Mouse (Mus musculus) olfactory bulb, adult 2 months (tissue): ENCODE data around the gene Ctdspl. TPM values are rescaled to one million over a fixed set of nuclear protein-coding genes. Genes with fewer than 3 reads are reported as not detected.
A peak's percentile ranks its signal among the peaks of the same experiment; 100 is the strongest.

ENCODE experiments used
- H3K27ac ChIP-seq: fragments of 200-500 bp; 2 replicates; pipeline ENCODE4 v1.5.1; 2012; ENCODE audit warnings: low read depth, low read length; ENCODE audit not compliant: insufficient read depth
- H3K4me1 ChIP-seq: fragments of 200-500 bp; 2 replicates; pipeline ENCODE4 v1.6.1; 2012; ENCODE audit warnings: low read length; ENCODE audit not compliant: control insufficient read depth, insufficient read depth
- H3K4me3 ChIP-seq: fragments of 200-500 bp; 2 replicates; pipeline ENCODE4 v1.5.1; 2012; ENCODE audit warnings: mild to moderate bottlenecking, low read depth, low read length, moderate library complexity; ENCODE audit not compliant: insufficient read depth
- CTCF ChIP-seq: fragments of 200-500 bp; IDR thresholded peaks from 2 replicates; pipeline ENCODE4 v1.5.1; 2012; ENCODE audit warnings: low read depth, mild to moderate bottlenecking, low read length, moderate library complexity; ENCODE audit not compliant: insufficient read depth
- POLR2A ChIP-seq: fragments of 200-500 bp; IDR thresholded peaks from 2 replicates; pipeline ENCODE4 v1.6.1; 2012; ENCODE audit warnings: mild to moderate bottlenecking, low read depth, low read length, moderate library complexity; ENCODE audit not compliant: insufficient read depth
- WGBS: fragments of 180-500 bp; shearing (Covaris S2); methylation state at CpG from one replicate; pipeline ENCODE4 v1.1.7; 2018; 5-methylcytosine and 5-hydroxymethylcytosine counted together
- polyA plus RNA-seq: library from polyadenylated mRNA; stranded (reverse); fragments of >200 nt; gene quantifications from 2 replicates; pipeline ENCODE4 v1.2.4, GENCODE M21; 2012; ENCODE audit warnings: low replicate concordance; ENCODE audit not compliant: missing spikeins, insufficient read depth, insufficient read length

The Ctdspl gene
- polyA plus RNA-seq, 1 experiment = not detected

GRCm38 (mm10) chr9:118988787-118989580, 62.7 kb downstream of the Ctdspl start:
- H3K4me3 ChIP-seq = no peak overlapping the region
- 63% methylated on average over 11 of the region's 11 CpGs for WGBS
- H3K4me1 ChIP-seq = peaks cover 49% of the 10 kb centered on the region
- peak overlapping the region; percentile 8; the same call in 1 of the 2 replicates for H3K27ac ChIP-seq
- TF ChIP-seq CTCF (no peak), POLR2A (no peak)

DNA sequence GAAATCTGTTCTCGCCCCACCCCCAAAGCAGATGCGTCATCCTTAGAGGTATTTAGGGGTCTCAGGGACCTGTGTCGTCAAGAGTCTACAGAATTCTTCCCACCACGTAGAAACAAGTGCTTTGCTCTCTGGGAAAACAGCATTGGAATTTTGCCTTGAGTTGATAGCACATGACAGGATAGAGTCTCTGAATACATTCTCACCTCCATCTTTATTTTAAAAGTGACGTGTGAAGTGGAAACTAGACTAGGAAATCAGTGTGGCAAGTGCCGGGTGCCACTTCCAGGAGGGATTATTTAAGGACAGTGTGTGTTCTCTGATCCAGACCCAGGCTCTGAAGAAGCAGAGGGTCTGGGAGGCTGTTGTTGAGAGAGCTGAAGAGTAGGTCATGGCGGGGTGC, 64.2 kb downstream of the Ctdspl start:
- Histone ChIP-seq H3K4me1 (peaks cover 56% of the 10 kb centered on the region), H3K27ac (peak overlapping the region; percentile 17; the same call in 1 of the 2 replicates), H3K4me3 (no peak overlapping the region)
- WGBS = 66% methylated on average over 7 of the region's 7 CpGs
- no peak for TF ChIP-seq POLR2A
- TF ChIP-seq CTCF = no peak

GRCm38 (mm10) chr9:118991750-118992585, 65.7 kb downstream of the Ctdspl start:
- TF ChIP-seq CTCF (no peak), POLR2A (no peak)
- Histone ChIP-seq H3K27ac (peak overlapping the region; percentile 31), H3K4me1 (peaks cover 64% of the 10 kb centered on the region), H3K4me3 (no peak overlapping the region)
- 76% methylated on average over 21 of the region's 21 CpGs for WGBS

- WGBS = 70% methylated on average over 5 of the region's 5 CpGs
- Histone ChIP-seq H3K4me1 (peaks cover 64% of the 10 kb centered on the region), H3K4me3 (no peak overlapping the region), H3K27ac (no peak overlapping the region)
- TF ChIP-seq CTCF = no peak
- no peak for TF ChIP-seq POLR2A
Measured at GRCm38 (mm10) chr9:118992586-118992955, 66.3 kb downstream of the Ctdspl start.

DNA sequence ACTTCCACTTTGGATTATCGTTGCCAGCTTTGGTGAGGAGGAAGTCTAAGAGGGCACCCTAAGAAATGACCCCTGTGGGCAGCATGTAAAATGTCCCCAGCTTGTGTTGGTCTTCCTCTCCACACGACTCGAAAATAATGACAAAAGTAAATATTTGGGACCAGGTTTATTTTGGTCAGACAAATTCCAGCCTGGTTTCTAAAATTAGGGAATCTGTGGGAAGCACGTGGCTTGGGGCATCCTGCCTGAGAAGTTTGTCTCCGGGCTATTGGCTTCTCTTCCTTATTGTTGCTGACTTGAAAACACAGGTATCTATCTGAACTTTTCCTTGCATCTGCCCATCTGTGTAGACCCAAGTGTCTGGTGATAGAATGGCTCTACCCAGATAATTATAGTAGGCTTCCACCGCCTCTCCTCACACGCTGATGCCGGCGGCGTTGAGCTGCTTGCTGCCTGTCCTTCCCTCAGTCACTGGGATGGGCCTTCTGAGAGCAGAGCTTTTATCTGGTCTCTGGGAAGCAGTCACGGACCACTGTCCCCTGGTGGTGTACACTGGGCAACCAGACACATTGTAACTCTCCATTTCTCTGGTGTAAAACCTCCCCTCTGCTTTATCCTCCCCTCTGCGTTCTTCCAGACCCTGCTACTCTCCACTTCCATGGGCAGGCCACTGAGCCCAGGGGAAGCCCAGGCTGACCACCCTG, 68.4 kb downstream of the Ctdspl start:
- no peak for TF ChIP-seq POLR2A
- TF ChIP-seq CTCF = no peak
- WGBS = 41% methylated on average over 12 of the region's 12 CpGs
- H3K27ac ChIP-seq = peak overlapping the region; percentile 20
- H3K4me1 ChIP-seq = peaks cover 57% of the 10 kb centered on the region
- no peak overlapping the region for H3K4me3 ChIP-seq

- WGBS = 93% methylated on average over 6 of the region's 6 CpGs
- TF ChIP-seq POLR2A (no peak), CTCF (no peak)
- no peak overlapping the region for H3K27ac ChIP-seq
Measured at GRCm38 (mm10) chr9:118995539-118995938, 69.3 kb downstream of the Ctdspl start.

DNA sequence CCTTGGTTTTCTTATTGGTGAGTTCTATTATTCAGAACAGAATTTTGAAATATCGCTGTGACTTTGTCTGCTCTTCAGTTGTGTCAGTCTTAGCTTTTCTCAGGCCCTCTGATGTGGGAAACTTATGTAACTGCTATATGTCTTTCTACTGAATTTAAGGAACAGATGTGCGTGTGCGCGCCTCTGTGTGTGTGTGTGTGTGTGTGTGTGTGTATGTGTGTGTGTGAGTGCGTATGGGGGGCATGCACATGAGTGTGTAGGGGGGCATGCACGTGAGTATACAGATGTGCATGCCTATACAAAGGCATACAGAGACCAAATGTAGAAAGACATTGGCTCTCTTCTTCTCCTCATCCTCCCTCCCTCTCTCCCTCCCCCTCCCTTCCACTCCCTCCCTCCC, 71.0 kb downstream of the Ctdspl start:
- 93% methylated on average over 6 of the region's 6 CpGs for WGBS
- TF ChIP-seq CTCF (no peak), POLR2A (no peak)
- Histone ChIP-seq H3K4me1 (peaks cover 41% of the 10 kb centered on the region), H3K27ac (no peak overlapping the region), H3K4me3 (no peak overlapping the region)

More at GRCm38 (mm10) chr9:118995539-118995938, 69.3 kb downstream of the Ctdspl start:
- H3K4me3 ChIP-seq = no peak overlapping the region
- H3K4me1 ChIP-seq = peaks cover 57% of the 10 kb centered on the region

DNA sequence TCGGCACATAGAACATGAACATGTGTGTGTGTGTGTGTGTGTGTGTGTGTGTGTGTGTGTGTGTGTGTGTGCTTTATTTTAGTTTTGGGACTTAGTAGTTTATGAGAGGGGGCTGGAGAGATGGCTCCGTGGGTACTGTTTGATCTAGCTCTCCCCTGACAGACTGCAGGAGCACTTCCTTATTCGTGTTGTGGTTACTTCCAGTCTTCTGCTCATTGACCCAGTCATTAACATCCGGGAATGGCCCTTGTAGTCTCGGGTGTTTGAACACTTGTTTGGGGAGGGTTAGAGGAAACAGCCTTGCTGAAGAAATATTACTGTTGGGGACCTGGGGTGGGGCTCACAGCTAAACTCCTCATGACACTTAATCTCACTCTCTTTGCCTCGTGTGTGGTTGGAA, 73.9 kb downstream of the Ctdspl start:
- H3K27ac ChIP-seq = no peak overlapping the region
- H3K4me1 ChIP-seq = peaks cover 46% of the 10 kb centered on the region
- TF ChIP-seq CTCF (no peak), POLR2A (no peak)
- 72% methylated on average over 6 of the region's 6 CpGs for WGBS
- no peak overlapping the region for H3K4me3 ChIP-seq

GRCm38 (mm10) chr9:119002267-119002666, 76.0 kb downstream of the Ctdspl start:
- Histone ChIP-seq H3K4me3 (no peak overlapping the region), H3K27ac (no peak overlapping the region), H3K4me1 (peaks cover 50% of the 10 kb centered on the region)
- 83% methylated on average over 17 of the region's 17 CpGs for WGBS
- TF ChIP-seq CTCF (no peak), POLR2A (no peak)
